Mouse (Mus musculus) adrenal gland, postnatal 4 days (tissue): ENCODE measurements around the gene Dyx1c1. TPM values are rescaled to one million over a fixed set of nuclear protein-coding genes. Genes with fewer than 3 reads are reported as not detected.

Experiments used
- DNase-seq, 2 experiments: peaks; one replicate each; pipeline ENCODE4 v3.0.0; 2021 to 2022; ENCODE audit warnings: low spot score in 2 of 2, mixed read lengths in 2 of 2
- long read RNA-seq, 2 experiments: library from polyadenylated mRNA; stranded (forward); transcript quantifications; one replicate each; pipeline ENCODE4 v2.0.0; 2021
- total RNA-seq, 2 experiments: library from RNA; stranded (reverse); gene quantifications; 2 replicates each; pipeline ENCODE4 v1.2.3; 2021

The Dyx1c1 gene
- 1 to 10 TPM; 1.7 to 1.8 TPM for total RNA-seq
- long read RNA-seq, experiment 1, result 0 reads
- long read RNA-seq, experiment 2, partial matches to known transcripts, result 0 of 5 reads
- long read RNA-seq, experiment 2, other reads (novel, unspliced or antisense), result 1 of 5 reads

- DNase-seq, result peak; percentile 55 to 57
Observed at GRCm38 (mm10) chr9:72958521-72959450, at the start of gene Dyx1c1, which contains the start of gene Gm44503. TSS of gene Dyx1c1 (plus strand) at chr9:72958785. TSS of gene Gm44503 (plus strand) at chr9:72958852.

- DNase-seq, result no peak
Observed at GRCm38 (mm10) chr9:72911381-72911780, 47.2 kb upstream of the Dyx1c1 start.

GRCm38 (mm10) chr9:72913551-72913950 is 45.0 kb upstream of the Dyx1c1 start:
- DNase-seq, result no peak

- no peak for DNase-seq
Observed at GRCm38 (mm10) chr9:72915728-72916127, 42.9 kb upstream of the Dyx1c1 start.

GRCm38 (mm10) chr9:72923068-72923467 is 35.5 kb upstream of the Dyx1c1 start:
- DNase-seq, result no peak

- peak; percentile 22 to 38 for DNase-seq
Observed at GRCm38 (mm10) chr9:72925021-72925934, 33.3 kb upstream of the Dyx1c1 start, which contains the start of gene Pygo1. TSS of gene Pygo1 (plus strand) at chr9:72925645.

- DNase-seq, result no peak
Observed at GRCm38 (mm10) chr9:72925935-72926258, 32.7 kb upstream of the Dyx1c1 start.

GRCm38 (mm10) chr9:72931166-72931790 is 27.3 kb upstream of the Dyx1c1 start:
- DNase-seq, result no peak

GRCm38 (mm10) chr9:72935309-72935708 is 23.3 kb upstream of the Dyx1c1 start:
- no peak for DNase-seq

- DNase-seq, result no peak
Observed at GRCm38 (mm10) chr9:72936301-72936700, 22.3 kb upstream of the Dyx1c1 start.

GRCm38 (mm10) chr9:72943424-72943823 is 15.2 kb upstream of the Dyx1c1 start:
- no peak for DNase-seq

GRCm38 (mm10) chr9:72944286-72944685 is 14.3 kb upstream of the Dyx1c1 start:
- no peak for DNase-seq

- no peak for DNase-seq
Observed at GRCm38 (mm10) chr9:72947010-72947409, 11.6 kb upstream of the Dyx1c1 start.

- DNase-seq, result no peak
Observed at GRCm38 (mm10) chr9:72949572-72949971, 9.0 kb upstream of the Dyx1c1 start.

GRCm38 (mm10) chr9:72954746-72955145 is 3.8 kb upstream of the Dyx1c1 start:
- no peak for DNase-seq

- DNase-seq, result no peak
Observed at GRCm38 (mm10) chr9:72955546-72955945, 3.0 kb upstream of the Dyx1c1 start.

GRCm38 (mm10) chr9:72961346-72961745 is 2.8 kb downstream of the Dyx1c1 start:
- no peak for DNase-seq

- DNase-seq, result no peak
Observed at GRCm38 (mm10) chr9:72961959-72962358, 3.4 kb downstream of the Dyx1c1 start.

- DNase-seq, result peak in 1 of 2 experiments; percentile 28
Observed at GRCm38 (mm10) chr9:72968349-72969061, 9.9 kb downstream of the Dyx1c1 start.

GRCm38 (mm10) chr9:72969874-72970273 is 11.3 kb downstream of the Dyx1c1 start:
- no peak for DNase-seq
